Mouse (Mus musculus): ENCODE data around the gene Arl10.

DNA sequence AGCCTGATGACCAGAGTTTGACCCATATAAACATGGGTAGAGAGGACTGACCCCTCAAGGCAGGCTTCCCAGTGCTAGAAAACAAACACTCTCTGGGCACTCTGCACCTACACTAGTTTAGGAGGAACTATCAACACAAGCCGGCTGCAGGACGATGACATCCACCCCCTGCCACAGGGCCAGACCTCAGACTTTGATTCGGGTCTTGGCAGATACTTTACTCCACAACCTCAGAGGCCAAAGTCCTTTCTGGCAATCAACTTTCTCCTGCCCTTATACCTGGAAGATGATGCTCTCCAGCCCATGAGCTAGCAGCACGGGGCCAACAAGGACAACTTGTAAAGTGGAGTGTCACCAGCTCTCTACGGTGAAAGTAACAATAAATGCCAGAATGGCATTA, 8.0 kb downstream of the Arl10 start:
- TF ChIP-seq CTCF (IDR thresholded peaks at IDR 0.05; ENCODE audit: insufficient read depth, low read length) (no peak), POLR2A (IDR thresholded peaks at IDR 0.05; ENCODE audit: borderline replicate concordance, extremely low read depth, low read depth, low read length) (no peak)
